Mouse (Mus musculus): ENCODE results near the gene Mbl1. TPM values are rescaled to one million over a fixed set of nuclear protein-coding genes. Genes with fewer than 3 reads are reported as not detected.

Mbl1 gene
- polyA plus RNA-seq (2012; rRNA removed), result not detected in 2 replicates

DNA sequence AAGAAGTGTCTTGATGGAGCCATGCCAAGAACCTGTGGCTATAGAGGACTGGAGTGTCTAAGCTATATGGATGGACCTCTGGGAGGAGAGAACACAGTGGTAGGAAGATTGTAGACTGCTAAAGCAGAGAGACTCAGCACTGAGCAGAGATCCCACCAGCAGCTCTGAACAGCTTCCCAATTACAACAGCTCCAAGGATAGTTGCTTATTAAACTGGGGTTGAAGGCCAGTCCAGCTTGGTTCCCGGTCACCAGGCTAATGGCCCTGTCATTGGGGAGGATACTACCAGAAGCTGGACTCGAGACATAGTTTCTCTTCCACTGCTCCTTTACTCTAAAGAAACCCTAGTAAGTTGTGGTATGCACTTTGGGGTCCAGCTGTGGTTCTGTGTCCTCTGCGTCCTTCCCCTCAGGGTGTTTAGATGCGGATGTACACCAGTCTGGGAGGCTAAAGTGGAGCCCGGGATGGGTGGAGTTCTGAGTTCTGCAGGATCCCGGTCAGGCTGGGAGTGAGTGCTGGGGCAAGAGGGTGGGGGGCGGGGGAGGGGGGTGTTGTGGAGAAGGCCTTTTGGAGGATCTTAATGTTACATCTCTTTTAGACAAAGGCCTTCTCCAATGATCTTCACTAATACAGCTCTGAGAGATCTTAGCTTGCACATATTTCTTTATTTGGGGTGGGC lies at the start of gene Mbl1:
Gene Mbl1, plus strand, starts transcription at position 239 of the 679 bp plus-strand sequence.
- TF ChIP-seq CTCF (IDR thresholded peaks at IDR 0.05; ENCODE audit: extremely low read depth, insufficient read depth, insufficient read length, insufficient replicate concordance) (no peak), POLR2A (IDR thresholded peaks at IDR 0.05; ENCODE audit: low read depth, low read length) (no peak)
- H3K36me3 ChIP-seq (ENCODE audit: control insufficient read depth, insufficient read depth, low read length), result no peaks in the 10 kb centered on the region
- no peaks in the 10 kb centered on the region for H3K27me3 ChIP-seq (ENCODE audit: control insufficient read depth, insufficient read depth, low read length)
- no peak within 1 kb of the TSS for H3K4me3 ChIP-seq (ENCODE audit: extremely low read depth, insufficient read depth, insufficient read length)
- no peak within 1 kb of the TSS for H3K27ac ChIP-seq (ENCODE audit: insufficient read depth, low read length)
- no peaks in the 10 kb centered on the region for H3K4me1 ChIP-seq (ENCODE audit: control insufficient read depth, insufficient read depth, insufficient read length)
- WGBS, result 85% methylated on average over 7 of the region's 7 CpGs
- DNase-seq (ENCODE audit: low read depth in 1 of 2, low spot score in 2 of 2), result no peak

DNA sequence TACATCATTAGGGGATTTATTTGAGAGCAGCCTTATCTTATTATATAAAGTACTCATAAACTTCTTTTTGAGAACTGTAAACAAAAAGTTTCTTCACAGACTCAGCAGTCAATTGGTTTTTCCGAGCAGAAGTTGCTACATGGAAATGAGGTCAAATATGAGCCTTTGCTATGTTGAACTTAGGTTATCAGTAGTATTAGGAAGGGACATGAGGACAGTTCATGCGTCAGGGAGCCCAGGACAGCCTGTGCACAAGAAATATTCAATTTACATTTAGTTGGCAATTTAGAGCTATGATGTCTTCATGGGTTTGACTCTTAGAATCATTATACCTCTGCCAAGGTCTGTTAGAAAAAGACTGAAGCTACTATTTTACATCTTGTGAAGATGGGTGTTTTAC lies 49.0 kb upstream of the Mbl1 start:
- Histone ChIP-seq H3K27me3 (ENCODE audit: control insufficient read depth, insufficient read depth, low read length) (no peaks in the 10 kb centered on the region), H3K4me1 (ENCODE audit: control insufficient read depth, insufficient read depth, insufficient read length) (no peaks in the 10 kb centered on the region), H3K36me3 (ENCODE audit: control insufficient read depth, insufficient read depth, low read length) (no peaks in the 10 kb centered on the region), H3K4me3 (ENCODE audit: extremely low read depth, insufficient read depth, insufficient read length) (no peak overlapping the region), H3K27ac (ENCODE audit: insufficient read depth, low read length) (no peak overlapping the region)
- WGBS, result 86% methylated on average over 2 of the region's 2 CpGs
- no peak for TF ChIP-seq CTCF (IDR thresholded peaks at IDR 0.05; ENCODE audit: extremely low read depth, insufficient read depth, insufficient read length, insufficient replicate concordance)
- TF ChIP-seq POLR2A (IDR thresholded peaks at IDR 0.05; ENCODE audit: low read depth, low read length), result no peak
- DNase-seq (ENCODE audit: low read depth in 1 of 2, low spot score in 2 of 2), result no peak

DNA sequence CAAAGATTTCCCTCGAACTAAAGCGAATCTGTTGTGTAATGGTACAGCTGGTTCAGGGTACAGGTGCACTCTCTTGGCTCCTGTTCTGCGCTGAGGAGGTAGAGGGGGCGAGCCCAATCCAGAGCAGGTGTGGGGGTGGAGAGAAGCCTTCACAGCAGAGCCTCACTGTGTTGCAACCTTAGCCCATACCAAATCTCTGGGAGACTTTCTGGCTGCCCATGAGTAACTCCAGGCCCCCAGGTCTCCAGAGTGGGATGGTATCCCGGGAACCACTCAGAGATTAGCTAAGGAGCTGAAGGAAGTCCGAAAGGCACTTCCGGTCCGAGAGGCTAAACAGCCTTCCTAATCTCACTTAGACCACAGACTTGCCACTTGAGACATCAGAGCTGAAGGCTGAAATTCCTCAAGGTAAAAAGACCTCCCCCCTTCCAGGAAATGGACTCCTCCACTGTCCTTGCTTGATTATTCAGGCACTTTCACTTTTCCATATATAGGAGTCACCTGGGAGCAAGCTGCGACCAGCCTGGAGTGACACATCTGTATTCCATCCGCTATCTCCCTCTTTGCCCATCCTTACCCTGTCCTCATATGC lies 46.3 kb upstream of the Mbl1 start, which contains the start of gene Mat1a:
Gene Mat1a, plus strand, starts transcription at position 183 of the 592 bp plus-strand sequence.
- DNase-seq (ENCODE audit: low read depth in 1 of 2, low spot score in 2 of 2), result no peak
- no peak within 1 kb of the TSS for H3K4me3 ChIP-seq (ENCODE audit: extremely low read depth, insufficient read depth, insufficient read length)

DNA sequence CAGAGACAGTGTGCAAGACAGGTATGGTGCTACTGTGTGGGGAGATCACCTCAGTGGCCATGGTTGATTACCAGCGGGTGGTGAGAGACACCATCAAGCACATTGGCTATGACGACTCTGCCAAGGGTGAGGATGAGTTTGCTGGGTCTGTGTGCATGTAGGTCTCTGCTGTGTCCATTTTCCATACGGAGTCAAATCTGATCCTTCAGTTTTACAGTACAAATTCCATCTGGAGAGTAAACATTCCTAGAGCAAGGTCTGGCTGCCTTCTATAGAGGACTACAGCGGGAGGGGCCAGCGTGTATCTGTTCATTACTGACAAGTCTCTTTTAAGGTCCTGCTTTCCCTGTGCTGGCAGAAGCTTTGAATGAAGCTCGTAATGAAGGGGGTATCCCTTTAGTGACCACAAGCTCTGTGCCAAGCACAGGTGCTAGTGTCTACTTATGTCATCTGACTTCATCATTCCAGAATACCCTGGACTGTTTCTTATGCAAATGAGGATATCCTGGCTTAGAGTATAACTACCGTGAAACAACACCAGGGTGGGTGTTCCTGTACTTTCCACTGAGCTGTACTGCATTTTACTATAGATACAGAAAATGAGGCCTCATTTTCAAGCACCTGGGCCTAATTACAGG lies 40.1 kb upstream of the Mbl1 start:
- Histone ChIP-seq H3K4me1 (ENCODE audit: control insufficient read depth, insufficient read depth, insufficient read length) (no peaks in the 10 kb centered on the region), H3K4me3 (ENCODE audit: extremely low read depth, insufficient read depth, insufficient read length) (no peak overlapping the region), H3K27ac (ENCODE audit: insufficient read depth, low read length) (no peak overlapping the region), H3K27me3 (ENCODE audit: control insufficient read depth, insufficient read depth, low read length) (no peaks in the 10 kb centered on the region), H3K36me3 (ENCODE audit: control insufficient read depth, insufficient read depth, low read length) (no peaks in the 10 kb centered on the region)
- no peak for TF ChIP-seq CTCF (IDR thresholded peaks at IDR 0.05; ENCODE audit: extremely low read depth, insufficient read depth, insufficient read length, insufficient replicate concordance)
- no peak for TF ChIP-seq POLR2A (IDR thresholded peaks at IDR 0.05; ENCODE audit: low read depth, low read length)
- DNase-seq (ENCODE audit: low read depth in 1 of 2, low spot score in 2 of 2), result no peak
- 85% methylated on average over 7 of the region's 7 CpGs for WGBS

More for the DNA sequence above, 46.3 kb upstream of the Mbl1 start, which contains the start of gene Mat1a:
- H3K27me3 ChIP-seq (ENCODE audit: control insufficient read depth, insufficient read depth, low read length), result no peaks in the 10 kb centered on the region
- TF ChIP-seq CTCF (IDR thresholded peaks at IDR 0.05; ENCODE audit: extremely low read depth, insufficient read depth, insufficient read length, insufficient replicate concordance) (no peak), POLR2A (IDR thresholded peaks at IDR 0.05; ENCODE audit: low read depth, low read length) (no peak)
- no peaks in the 10 kb centered on the region for H3K36me3 ChIP-seq (ENCODE audit: control insufficient read depth, insufficient read depth, low read length)
- no peaks in the 10 kb centered on the region for H3K4me1 ChIP-seq (ENCODE audit: control insufficient read depth, insufficient read depth, insufficient read length)
- no peak within 1 kb of the TSS for H3K27ac ChIP-seq (ENCODE audit: insufficient read depth, low read length)
- 75% methylated on average over 10 of the region's 10 CpGs for WGBS

DNA sequence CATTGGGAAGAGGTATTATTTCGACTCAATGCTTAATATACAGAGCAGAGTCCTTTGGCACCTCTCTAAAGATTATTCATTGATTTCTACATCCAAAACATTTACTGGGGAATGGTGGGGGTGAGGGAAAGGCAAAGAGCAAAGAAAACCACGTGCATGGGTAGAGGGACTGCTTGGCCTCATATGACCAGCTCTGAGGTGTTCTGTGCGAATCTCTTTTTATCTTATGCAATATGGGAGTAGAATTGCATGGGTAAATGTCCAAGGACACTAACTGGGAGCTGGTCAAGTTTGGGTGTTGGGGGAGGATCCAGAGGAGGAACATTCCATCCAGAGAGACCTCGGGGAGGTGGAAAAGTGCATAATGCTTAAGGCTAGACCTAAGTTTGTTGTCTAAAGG lies 38.3 kb upstream of the Mbl1 start:
- DNase-seq (ENCODE audit: low read depth in 1 of 2, low spot score in 2 of 2), result no peak
- no peak overlapping the region for H3K4me3 ChIP-seq (ENCODE audit: extremely low read depth, insufficient read depth, insufficient read length)
- no peaks in the 10 kb centered on the region for H3K4me1 ChIP-seq (ENCODE audit: control insufficient read depth, insufficient read depth, insufficient read length)
- no peaks in the 10 kb centered on the region for H3K27me3 ChIP-seq (ENCODE audit: control insufficient read depth, insufficient read depth, low read length)
- 73% methylated on average over 4 of the region's 4 CpGs for WGBS
- H3K27ac ChIP-seq (ENCODE audit: insufficient read depth, low read length), result no peak overlapping the region
- no peaks in the 10 kb centered on the region for H3K36me3 ChIP-seq (ENCODE audit: control insufficient read depth, insufficient read depth, low read length)
- no peak for TF ChIP-seq CTCF (IDR thresholded peaks at IDR 0.05; ENCODE audit: extremely low read depth, insufficient read depth, insufficient read length, insufficient replicate concordance)
- TF ChIP-seq POLR2A (IDR thresholded peaks at IDR 0.05; ENCODE audit: low read depth, low read length), result no peak

DNA sequence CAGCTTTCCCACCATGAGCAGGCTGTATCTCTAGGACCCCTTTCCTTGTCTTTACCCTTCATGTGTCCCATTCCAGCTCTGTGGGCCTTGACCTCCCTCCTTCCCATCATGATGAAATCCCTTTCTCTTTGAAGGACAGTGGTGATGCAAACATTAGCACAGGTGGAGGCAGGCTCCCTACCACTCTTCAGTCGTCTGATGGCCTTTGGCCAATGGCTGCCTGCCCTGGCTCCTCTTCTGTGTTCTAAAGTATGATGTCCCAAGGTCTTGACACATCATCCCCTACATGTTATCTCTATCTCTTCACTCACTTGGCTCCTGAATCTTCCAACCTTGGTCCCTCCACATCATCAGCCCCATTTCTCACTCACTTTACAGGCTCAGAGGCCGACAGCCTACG lies 35.0 kb upstream of the Mbl1 start:
- WGBS, result 74% methylated on average over 3 of the region's 3 CpGs
- no peaks in the 10 kb centered on the region for H3K27me3 ChIP-seq (ENCODE audit: control insufficient read depth, insufficient read depth, low read length)
- no peaks in the 10 kb centered on the region for H3K4me1 ChIP-seq (ENCODE audit: control insufficient read depth, insufficient read depth, insufficient read length)
- no peak for DNase-seq (ENCODE audit: low read depth in 1 of 2, low spot score in 2 of 2)
- TF ChIP-seq CTCF (IDR thresholded peaks at IDR 0.05; ENCODE audit: extremely low read depth, insufficient read depth, insufficient read length, insufficient replicate concordance) (no peak), POLR2A (IDR thresholded peaks at IDR 0.05; ENCODE audit: low read depth, low read length) (no peak)
- H3K27ac ChIP-seq (ENCODE audit: insufficient read depth, low read length), result no peak overlapping the region
- H3K4me3 ChIP-seq (ENCODE audit: extremely low read depth, insufficient read depth, insufficient read length), result no peak overlapping the region
- H3K36me3 ChIP-seq (ENCODE audit: control insufficient read depth, insufficient read depth, low read length), result no peaks in the 10 kb centered on the region

Data from spleen, adult 2 months (tissue).